Mouse (Mus musculus) ZHBTc4 (cell line): ENCODE measurements at regions not wholly inside any gene's neighbourhood (a gene's known extent, or its start where the extent isn't known, plus 50 kb on each side); places are given as distances from the start of the nearest gene placed in this dataset.

Source experiments
- DNase-seq: peaks from one replicate; pipeline ENCODE4 v3.0.0-alpha.2; 2011; ENCODE audit warnings: low read depth, low spot score

DNA sequence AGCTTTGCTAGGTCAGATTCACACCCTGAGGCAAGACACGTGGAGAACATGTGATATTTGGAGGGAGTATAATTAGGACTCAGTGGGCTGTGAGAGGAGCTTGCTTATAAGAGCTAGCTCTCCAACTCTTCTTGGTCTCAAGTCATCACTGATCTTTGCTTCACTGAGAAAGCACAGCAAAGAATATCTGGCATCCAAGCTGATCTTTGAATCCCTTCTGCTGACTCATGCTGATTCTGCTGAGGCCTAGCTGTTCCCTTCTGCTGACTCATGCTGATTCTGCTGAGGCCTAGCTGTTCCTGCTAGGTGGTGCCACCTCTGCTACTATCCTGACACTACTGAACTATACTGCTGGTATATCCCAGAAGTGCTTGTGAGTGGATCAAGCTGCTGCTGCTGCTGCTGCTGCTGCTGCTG lies 639.0 kb upstream of the Slc8a1 start:
- DNase-seq, result peak; percentile 11

DNA sequence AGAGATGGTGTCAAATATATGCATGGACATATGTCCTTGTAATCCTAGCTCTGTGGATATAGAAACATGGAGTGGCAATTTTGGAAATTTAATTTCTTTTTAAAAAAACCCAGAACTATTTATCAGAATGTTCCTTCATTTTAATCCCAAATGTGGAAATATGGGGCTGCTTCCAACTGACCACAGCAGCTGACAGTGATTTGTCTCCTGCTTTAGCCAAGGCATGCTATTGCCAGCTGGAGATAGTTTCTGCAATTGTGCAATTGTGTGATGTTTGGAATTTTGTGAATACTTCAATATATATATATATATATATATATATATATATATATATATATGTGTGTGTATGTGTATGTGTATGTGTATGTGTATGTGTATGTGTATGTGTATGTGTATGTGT lies 629.7 kb upstream of the Slc8a1 start:
- DNase-seq, result no peak

DNA sequence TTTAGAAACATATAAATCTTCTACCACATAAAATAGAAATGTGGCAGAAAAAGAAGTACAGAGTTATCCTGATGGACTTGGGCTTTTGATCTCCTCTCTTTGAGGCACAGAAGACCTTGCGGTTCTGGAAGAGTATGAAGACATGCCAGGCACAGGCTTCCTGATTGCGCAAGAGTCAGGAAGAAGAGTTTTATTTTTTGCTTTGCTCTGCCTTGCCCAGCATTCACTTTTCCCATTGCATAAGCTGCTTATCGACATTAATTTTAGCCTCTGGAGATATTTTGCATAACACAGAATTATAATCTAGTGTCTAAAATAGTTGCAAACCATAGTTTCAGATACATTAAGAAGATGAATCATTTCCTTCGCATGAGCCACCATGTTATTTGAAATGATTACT lies 627.8 kb upstream of the Slc8a1 start:
- no peak for DNase-seq

DNA sequence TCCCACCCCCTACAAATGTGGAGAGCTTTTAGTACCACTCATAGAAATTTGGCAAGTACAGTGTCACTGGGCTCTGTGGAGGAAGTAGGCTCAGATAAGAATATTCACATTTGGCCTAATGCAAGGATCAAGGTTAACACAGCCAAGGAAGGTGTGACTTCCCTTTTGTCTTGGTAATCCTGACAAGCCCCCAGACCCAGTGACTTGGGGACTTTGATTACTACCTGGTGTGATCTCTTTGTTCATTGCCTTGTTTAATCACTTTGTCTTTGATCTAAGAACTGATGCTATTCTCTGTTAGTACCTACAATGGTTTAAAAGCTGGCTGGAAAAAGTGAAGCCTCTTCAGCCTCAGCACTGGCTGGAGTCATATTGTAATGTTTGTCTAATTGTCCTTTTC lies 610.5 kb upstream of the Slc8a1 start:
- peak; percentile 21 for DNase-seq

DNA sequence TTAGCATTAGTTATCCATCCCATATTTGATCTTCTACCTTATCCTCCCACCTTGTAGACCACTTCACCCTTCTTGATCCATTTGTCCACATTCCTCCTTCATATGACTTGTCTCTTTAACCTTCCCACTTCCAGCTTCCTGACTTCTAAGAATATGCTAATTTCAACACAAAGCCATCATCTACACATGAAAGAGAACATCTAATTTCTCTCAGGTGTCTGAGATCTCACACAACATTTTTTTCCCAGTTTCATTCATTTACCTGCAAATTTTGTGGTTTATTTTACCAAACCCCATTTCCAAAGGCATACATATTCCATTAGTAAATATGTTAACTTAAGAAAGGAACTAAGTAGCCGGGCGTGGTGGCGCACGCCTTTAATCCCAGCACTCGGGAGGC lies 593.3 kb upstream of the Slc8a1 start:
- peak; percentile 16 for DNase-seq

- peak; percentile 30 for DNase-seq
These were observed 574.0 kb upstream of the Slc8a1 start for GRCm38 (mm10) chr17:82312191-82312590.

DNA sequence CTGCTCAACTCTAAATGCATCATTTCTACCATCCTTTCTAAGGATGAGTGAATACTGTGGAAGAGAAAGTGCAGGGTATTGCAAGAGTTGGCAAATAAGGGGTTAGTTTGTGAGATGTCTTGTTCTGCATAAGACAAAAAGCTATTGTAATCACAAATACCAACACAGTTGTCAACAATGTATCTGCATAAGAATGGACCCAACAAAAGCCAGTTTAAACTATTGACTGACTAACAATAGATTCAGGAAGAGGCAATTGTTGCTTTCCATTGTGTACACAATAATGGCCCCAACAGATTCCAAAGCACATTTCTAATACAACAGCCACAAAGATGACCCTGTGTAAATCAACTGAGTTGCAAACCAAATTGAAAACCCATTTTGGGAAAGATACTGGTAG lies 568.2 kb upstream of the Slc8a1 start:
- peak; percentile 82 for DNase-seq

DNA sequence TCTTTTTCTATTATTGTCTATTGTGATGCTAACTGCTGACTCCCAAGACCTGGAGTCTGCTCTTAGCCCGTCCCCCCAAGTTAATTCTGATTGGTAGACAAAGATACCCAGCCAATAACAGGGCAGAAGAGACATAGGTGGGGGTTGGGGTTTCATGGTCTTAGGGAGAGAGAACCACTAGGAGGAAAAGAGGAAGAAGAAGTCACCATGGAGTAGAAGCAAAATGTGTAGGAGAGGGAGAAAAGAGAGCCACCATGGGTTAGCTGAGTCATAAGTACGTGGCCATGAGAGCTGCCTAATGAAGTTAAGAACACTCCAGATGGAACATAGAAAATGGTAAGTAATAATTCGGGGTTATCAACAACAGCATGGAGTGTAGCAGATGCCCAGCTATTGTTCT lies 539.6 kb upstream of the Slc8a1 start:
- no peak for DNase-seq

GRCm38 (mm10) chr17:82273946-82274345 lies 535.8 kb upstream of the Slc8a1 start:
- DNase-seq, result peak; percentile 30

- DNase-seq, result peak; percentile 68
These were observed 534.7 kb upstream of the Slc8a1 start for GRCm38 (mm10) chr17:82272845-82273244.

GRCm38 (mm10) chr17:82266842-82267241 lies 528.7 kb upstream of the Slc8a1 start:
- peak; percentile 38 for DNase-seq

GRCm38 (mm10) chr17:82252362-82252761 lies 514.2 kb upstream of the Slc8a1 start:
- DNase-seq, result no peak

DNA sequence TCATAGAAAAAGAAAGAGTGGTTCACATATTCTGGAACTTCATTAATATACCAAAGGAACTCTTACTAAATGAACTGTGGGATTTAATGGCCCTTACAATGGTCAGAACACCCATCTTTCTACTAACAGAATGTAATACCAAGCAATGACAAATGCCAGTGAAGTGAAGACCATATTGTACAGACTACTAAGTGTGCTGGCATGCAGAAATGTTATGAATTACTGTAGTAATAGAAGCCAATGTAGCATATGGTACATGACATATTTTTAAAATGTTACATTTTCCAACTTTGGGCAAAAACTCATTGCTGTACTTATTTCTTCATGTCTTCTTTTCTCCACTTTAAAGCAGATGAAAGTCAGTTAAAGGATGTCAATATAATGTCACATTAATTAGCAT lies 513.7 kb upstream of the Slc8a1 start:
- DNase-seq, result no peak

DNA sequence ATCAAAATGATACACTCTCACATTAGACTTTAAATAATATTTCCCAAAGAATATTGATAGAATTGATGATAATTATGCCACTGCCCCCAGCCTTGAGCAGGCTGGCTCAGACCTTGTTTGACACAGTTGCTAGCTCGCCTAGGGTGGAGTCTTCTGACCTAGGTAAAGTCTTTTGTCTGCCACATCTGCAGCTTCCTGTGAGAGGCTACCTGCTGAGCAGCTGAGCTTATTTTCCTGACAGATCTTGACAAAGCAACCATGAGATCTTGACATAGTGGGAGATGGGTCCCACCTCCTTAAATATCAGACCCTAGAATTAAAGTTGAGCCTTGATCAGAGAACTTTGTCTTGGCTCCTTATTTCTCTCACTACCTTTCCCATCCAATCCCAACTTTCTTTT lies 500.2 kb upstream of the Slc8a1 start:
- DNase-seq, result peak; percentile 4

DNA sequence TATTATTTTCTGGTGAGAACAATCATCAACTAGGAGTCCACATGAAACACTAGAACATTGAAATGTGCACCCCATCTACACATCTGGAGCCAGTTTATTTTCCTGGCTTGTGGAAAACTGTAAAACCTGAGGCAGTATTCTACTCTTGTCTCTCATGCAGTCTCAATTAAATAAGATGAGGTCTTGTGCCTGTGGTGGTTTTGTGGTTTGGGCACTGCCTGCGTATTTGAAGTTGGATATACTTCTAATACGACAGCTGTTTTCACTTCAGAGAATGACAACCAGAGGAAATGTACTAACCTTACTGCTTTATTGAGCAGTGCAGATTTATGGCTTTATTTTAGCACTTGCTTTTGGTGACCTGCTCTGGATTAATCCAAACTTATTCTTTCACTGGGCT lies 499.3 kb upstream of the Slc8a1 start:
- no peak for DNase-seq

DNA sequence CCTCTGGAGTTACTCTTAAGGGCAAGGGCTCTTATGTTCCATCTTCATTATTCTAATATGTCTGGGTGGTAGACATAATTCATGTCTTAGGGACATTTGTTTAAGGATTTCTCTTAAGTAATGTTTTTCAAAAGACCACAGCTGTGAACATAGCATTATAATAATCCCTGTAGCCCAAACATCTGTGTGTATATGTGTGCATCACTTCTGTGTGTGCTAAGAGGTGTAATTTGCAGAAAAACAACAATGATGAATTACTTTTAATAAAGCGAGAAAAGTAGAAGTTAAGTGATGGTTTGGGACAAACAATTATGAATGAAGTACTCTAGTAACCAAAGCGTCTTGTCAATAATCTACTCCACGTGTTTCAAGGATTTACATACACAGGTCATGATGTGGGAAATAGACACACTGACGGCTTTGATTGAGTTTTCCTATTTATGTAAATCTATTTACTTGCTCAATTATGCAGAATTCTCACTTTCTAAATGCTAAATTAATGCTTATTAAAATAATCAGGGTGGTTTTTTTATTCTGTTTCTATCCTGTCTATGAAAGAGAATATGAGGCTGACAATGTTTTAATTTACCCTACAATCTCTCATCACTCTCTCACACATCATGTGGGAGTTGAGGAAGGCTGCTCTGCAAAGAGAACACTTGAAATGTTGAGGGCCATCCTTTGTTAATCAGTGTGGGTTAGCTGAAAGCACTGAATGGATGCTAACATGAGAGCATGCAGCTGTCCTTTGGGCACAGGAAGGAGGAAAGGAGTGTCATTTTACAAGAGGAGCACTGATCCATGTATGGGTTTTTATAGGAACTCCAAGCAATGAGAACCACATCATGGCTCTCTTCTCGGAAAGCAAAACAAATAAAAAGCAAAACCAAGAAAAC lies 477.8 kb upstream of the Slc8a1 start:
- DNase-seq, result no peak

DNA sequence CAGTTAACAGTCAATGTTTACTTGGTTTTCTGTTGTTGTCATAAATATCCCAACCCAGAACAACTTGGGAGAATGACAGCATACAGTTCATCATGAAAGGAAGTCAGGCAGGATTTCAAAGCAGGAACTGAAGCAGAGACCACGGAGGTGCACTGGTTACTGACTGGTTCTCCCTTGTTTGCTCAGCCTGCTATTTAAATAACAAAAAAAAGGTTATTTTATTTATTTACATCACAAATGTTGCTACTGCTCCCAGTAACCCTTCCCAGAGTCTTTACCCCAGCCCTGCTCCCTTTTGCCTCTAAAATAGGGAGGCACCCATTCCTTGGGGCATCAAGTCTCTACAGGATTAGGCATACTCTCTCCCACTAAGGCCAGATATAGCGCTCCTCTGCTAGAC lies 461.8 kb upstream of the Slc8a1 start:
- peak; percentile 61 for DNase-seq

- DNase-seq, result peak; percentile 27
These were observed 461.0 kb upstream of the Slc8a1 start for GRCm38 (mm10) chr17:82199031-82199642.

DNA sequence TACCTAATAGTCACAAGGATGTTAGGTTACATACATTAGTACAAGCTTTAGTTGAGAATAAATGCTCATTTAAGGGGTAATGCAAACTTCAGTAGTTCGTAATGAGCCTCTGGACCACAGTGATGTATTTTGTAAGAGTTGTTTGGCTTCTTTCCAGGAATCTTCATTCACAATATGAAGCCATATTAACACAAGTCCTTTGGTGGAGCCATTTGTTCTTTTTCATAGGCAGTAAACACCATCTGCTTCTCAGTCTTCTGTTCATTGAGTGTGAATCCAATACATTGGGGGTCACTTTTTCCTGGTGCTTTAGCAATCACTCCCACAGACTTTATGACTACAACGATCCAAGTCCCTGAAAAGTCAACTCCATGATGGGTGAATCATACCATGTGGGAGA lies 446.1 kb upstream of the Slc8a1 start:
- DNase-seq, result no peak

- DNase-seq, result no peak
These were observed 433.0 kb upstream of the Slc8a1 start for GRCm38 (mm10) chr17:82171216-82171615.

GRCm38 (mm10) chr17:82153446-82153845 lies 415.3 kb upstream of the Slc8a1 start:
- peak; percentile 51 for DNase-seq

GRCm38 (mm10) chr17:82134843-82135242 lies 396.7 kb upstream of the Slc8a1 start:
- DNase-seq, result no peak

- DNase-seq, result no peak
These were observed 394.8 kb upstream of the Slc8a1 start for GRCm38 (mm10) chr17:82132941-82133340.
